Mouse (Mus musculus): Measurements from ENCODE around the gene Grb7.

Grb7 gene

GRCm38 (mm10) chr11:98445679-98446078 is 515 bp upstream of the Grb7 start:
- DNase-seq (ENCODE audit: low spot score): no peak

- DNase-seq (ENCODE audit: low spot score): no peak
These were observed 624 bp downstream of the Grb7 start for GRCm38 (mm10) chr11:98446562-98447474.

GRCm38 (mm10) chr11:98447475-98447834 is 1.3 kb downstream of the Grb7 start:
- DNase-seq (ENCODE audit: low spot score): no peak

- DNase-seq (ENCODE audit: low spot score): no peak
These were observed 2.1 kb downstream of the Grb7 start for GRCm38 (mm10) chr11:98448191-98448790.

- no peak for DNase-seq (ENCODE audit: low spot score)
These were observed 3.2 kb downstream of the Grb7 start for GRCm38 (mm10) chr11:98449419-98449818.

GRCm38 (mm10) chr11:98449921-98450771 is 4.0 kb downstream of the Grb7 start:
- no peak for DNase-seq (ENCODE audit: low spot score)

- DNase-seq (ENCODE audit: low spot score): peak; percentile 42
These were observed 9.3 kb downstream of the Grb7 start for GRCm38 (mm10) chr11:98455484-98455883.

GRCm38 (mm10) chr11:98456545-98456944 is 10.4 kb downstream of the Grb7 start:
- no peak for DNase-seq (ENCODE audit: low spot score)

GRCm38 (mm10) chr11:98456945-98457344 is 10.8 kb downstream of the Grb7 start:
- DNase-seq (ENCODE audit: low spot score): no peak

- peak; percentile 90 for DNase-seq (ENCODE audit: low spot score)
These were observed 11.3 kb downstream of the Grb7 start for GRCm38 (mm10) chr11:98457367-98458120.

- peak; percentile 44 for DNase-seq (ENCODE audit: low spot score)
These were observed 12.2 kb downstream of the Grb7 start for GRCm38 (mm10) chr11:98458121-98458990.

GRCm38 (mm10) chr11:98459071-98459741 is 13.0 kb downstream of the Grb7 start:
- DNase-seq (ENCODE audit: low spot score): no peak

- DNase-seq (ENCODE audit: low spot score): no peak
These were observed 13.7 kb downstream of the Grb7 start for GRCm38 (mm10) chr11:98459860-98460259.

GRCm38 (mm10) chr11:98461109-98461720 is 15.0 kb downstream of the Grb7 start:
- no peak for DNase-seq (ENCODE audit: low spot score)

GRCm38 (mm10) chr11:98462255-98462654 is 16.1 kb downstream of the Grb7 start:
- DNase-seq (ENCODE audit: low spot score): no peak

- no peak for DNase-seq (ENCODE audit: low spot score)
These were observed 17.7 kb downstream of the Grb7 start for GRCm38 (mm10) chr11:98463911-98464310.

GRCm38 (mm10) chr11:98464516-98464915 is 18.3 kb downstream of the Grb7 start:
- no peak for DNase-seq (ENCODE audit: low spot score)

- no peak for DNase-seq (ENCODE audit: low spot score)
These were observed 23.8 kb downstream of the Grb7 start for GRCm38 (mm10) chr11:98469761-98470714.

- no peak for DNase-seq (ENCODE audit: low spot score)
These were observed 24.6 kb downstream of the Grb7 start for GRCm38 (mm10) chr11:98470795-98471194.

All from retina, embryonic 14.5 days (tissue).